Mouse (Mus musculus) ES-E14 (cell line): Measurements from ENCODE around the gene Cmc2. TPM values are rescaled to one million over a fixed set of nuclear protein-coding genes. Genes with fewer than 3 reads are reported as not detected.

Experiments
- DNase-seq: peaks from one replicate; pipeline ENCODE4 v3.0.0-alpha.2; 2013; ENCODE audit warnings: low read depth, low spot score
- H3K27ac ChIP-seq: 2 replicates; pipeline ENCODE4 v1.5.1; 2012; ENCODE audit warnings: low read depth, mild to moderate bottlenecking, low read length, moderate library complexity, mixed read lengths; ENCODE audit not compliant: poor library complexity, insufficient read depth, severe bottlenecking
- H3K36me3 ChIP-seq: 2 replicates; pipeline ENCODE4 v1.6.1; 2012; ENCODE audit warnings: mild to moderate bottlenecking, low read length, moderate library complexity, mixed read lengths; ENCODE audit not compliant: control insufficient read depth, poor library complexity, insufficient read depth, severe bottlenecking
- H3K4me1 ChIP-seq, 2 experiments: fragments of 150-350 bp in 1 of 2; sonication (generic) in 1 of 2; 2 replicates each; pipeline ENCODE4 v1.6.1; 2012; ENCODE audit warnings: low read length in 2 of 2, mild to moderate bottlenecking in 1 of 2, mixed read lengths in 1 of 2; ENCODE audit not compliant: control insufficient read depth in 2 of 2, insufficient read depth in 2 of 2, poor library complexity in 1 of 2
- H3K4me3 ChIP-seq, 2 experiments: fragments of 150-350 bp in 1 of 2; sonication (generic) in 1 of 2; 2 replicates each; pipeline ENCODE4 v1.5.1; 2012; ENCODE audit warnings: low read length in 2 of 2, low read depth in 1 of 2, mild to moderate bottlenecking in 1 of 2, mixed read lengths in 1 of 2; ENCODE audit not compliant: insufficient read depth in 1 of 2, poor library complexity in 1 of 2, severe bottlenecking in 1 of 2
- H3K9ac ChIP-seq: 2 replicates; pipeline ENCODE4 v1.6.1; 2012; ENCODE audit warnings: low read depth, mild to moderate bottlenecking, low read length, mixed read lengths; ENCODE audit not compliant: poor library complexity, insufficient read depth, severe bottlenecking
- H3K9me3 ChIP-seq: fragments of 150-350 bp; sonication (generic); 2 replicates; pipeline ENCODE4 v1.6.1; 2012; ENCODE audit warnings: low read depth, mild to moderate bottlenecking, low read length; ENCODE audit not compliant: control insufficient read depth, insufficient read depth
- CHD2 ChIP-seq: IDR thresholded peaks from 2 replicates; pipeline ENCODE4 v1.6.1; 2014; ENCODE audit warnings: mild to moderate bottlenecking, low read depth, low read length, inconsistent platforms
- HCFC1 ChIP-seq: IDR thresholded peaks from 2 replicates; pipeline ENCODE4 v1.6.1; 2012; ENCODE audit warnings: low read length, inconsistent platforms, borderline replicate concordance; ENCODE audit not compliant: insufficient read depth
- MAFK ChIP-seq: IDR thresholded peaks from 2 replicates; pipeline ENCODE4 v1.6.1; 2014; ENCODE audit warnings: mild to moderate bottlenecking, low read depth, low read length, inconsistent platforms; ENCODE audit not compliant: insufficient read depth
- ZC3H11A ChIP-seq: IDR thresholded peaks from 2 replicates; pipeline ENCODE4 v1.6.1; 2012; ENCODE audit warnings: low read depth, mild to moderate bottlenecking, inconsistent platforms, low read length, borderline replicate concordance
- ZNF384 ChIP-seq: IDR thresholded peaks from 2 replicates; pipeline ENCODE4 v1.6.1; 2012; ENCODE audit warnings: low read depth, low read length, inconsistent platforms
- in situ Hi-C, 2 experiments: fragments of 600-800 bp; cut with MboI; formaldehyde crosslinking; loops; one replicate each; pipeline ENCODE4 v1.15.1; 2025; ENCODE audit warnings: low sequenced_read_pairs in 2 of 2, inconsistent platforms in 1 of 2; ENCODE audit not compliant: unreplicated experiment in 2 of 2
- total RNA-seq: library from RNA; depleted of rRNA; stranded (reverse); fragments of 300-350 nt; gene quantifications from 2 replicates; pipeline ENCODE4 v1.2.3, GENCODE M21; 2012

Cmc2 gene
- total RNA-seq, 1 experiment, result 33.4 TPM

DNA sequence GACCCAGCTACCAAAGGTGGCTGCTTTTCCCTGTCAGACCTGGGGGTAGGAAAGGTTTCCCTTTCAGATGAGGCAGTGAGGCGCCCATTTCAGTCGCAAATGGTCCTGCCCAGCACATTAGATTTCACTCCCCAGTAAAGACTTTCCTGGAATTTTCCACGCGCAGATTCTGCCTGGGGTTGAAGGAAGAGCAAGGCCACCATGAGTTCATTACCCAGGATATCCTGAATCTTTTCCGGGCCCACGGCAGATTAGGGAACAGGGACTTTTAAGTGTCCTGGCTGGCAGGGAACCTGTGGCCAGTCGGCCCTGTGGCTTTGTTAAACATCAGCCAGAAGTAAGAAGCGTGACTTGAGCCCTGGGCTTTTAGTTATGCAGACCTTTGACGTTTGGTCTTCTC lies 53.9 kb downstream of the Cmc2 start:
- Histone ChIP-seq H3K27ac (no peak overlapping the region), H3K9ac (no peak overlapping the region), H3K36me3 (no peaks in the 10 kb centered on the region), H3K4me1 (no peaks in the 10 kb centered on the region), H3K4me3 (no peak overlapping the region), H3K9me3 (no peaks in the 10 kb centered on the region)
- no peak for DNase-seq
- in situ Hi-C loops, result no loop called here
- no peak for TF ChIP-seq HCFC1
- TF ChIP-seq ZNF384, result no peak
- no peak for TF ChIP-seq ZC3H11A
- no peak for TF ChIP-seq MAFK
- TF ChIP-seq CHD2, result no peak

- H3K27ac ChIP-seq, result no peak overlapping the region
- no peaks in the 10 kb centered on the region for H3K9me3 ChIP-seq
- no peak overlapping the region for H3K4me3 ChIP-seq
- TF ChIP-seq ZC3H11A, result peak; percentile 21; the same call in 1 of the 2 replicates
- no peak for TF ChIP-seq ZNF384
- H3K4me1 ChIP-seq, result no peaks in the 10 kb centered on the region
- peak; percentile 60 for DNase-seq
- in situ Hi-C loops, result no loop called here
- H3K9ac ChIP-seq, result no peak overlapping the region
- no peaks in the 10 kb centered on the region for H3K36me3 ChIP-seq
Measured at GRCm38 (mm10) chr8:116866118-116866903, 54.9 kb downstream of the Cmc2 start.

GRCm38 (mm10) chr8:116864514-116864913 lies 56.7 kb downstream of the Cmc2 start:
- in situ Hi-C loops, result no loop called here
- Histone ChIP-seq H3K9me3 (no peaks in the 10 kb centered on the region), H3K4me1 (no peaks in the 10 kb centered on the region), H3K4me3 (no peak overlapping the region), H3K9ac (no peak overlapping the region), H3K36me3 (no peaks in the 10 kb centered on the region), H3K27ac (no peak overlapping the region)
- no peak for DNase-seq
- TF ChIP-seq ZNF384, result no peak
- TF ChIP-seq MAFK, result no peak
- TF ChIP-seq CHD2, result no peak
- TF ChIP-seq HCFC1, result no peak
- TF ChIP-seq ZC3H11A, result no peak

- Histone ChIP-seq H3K4me3 (no peak overlapping the region), H3K36me3 (no peaks in the 10 kb centered on the region), H3K27ac (no peak overlapping the region), H3K9me3 (no peaks in the 10 kb centered on the region), H3K9ac (no peak overlapping the region), H3K4me1 (no peaks in the 10 kb centered on the region)
- in situ Hi-C loops, result no loop called here
- TF ChIP-seq HCFC1 (no peak), ZNF384 (no peak), MAFK (no peak), CHD2 (no peak), ZC3H11A (no peak)
- no peak for DNase-seq
Measured at GRCm38 (mm10) chr8:116864022-116864387, 57.2 kb downstream of the Cmc2 start.

DNA sequence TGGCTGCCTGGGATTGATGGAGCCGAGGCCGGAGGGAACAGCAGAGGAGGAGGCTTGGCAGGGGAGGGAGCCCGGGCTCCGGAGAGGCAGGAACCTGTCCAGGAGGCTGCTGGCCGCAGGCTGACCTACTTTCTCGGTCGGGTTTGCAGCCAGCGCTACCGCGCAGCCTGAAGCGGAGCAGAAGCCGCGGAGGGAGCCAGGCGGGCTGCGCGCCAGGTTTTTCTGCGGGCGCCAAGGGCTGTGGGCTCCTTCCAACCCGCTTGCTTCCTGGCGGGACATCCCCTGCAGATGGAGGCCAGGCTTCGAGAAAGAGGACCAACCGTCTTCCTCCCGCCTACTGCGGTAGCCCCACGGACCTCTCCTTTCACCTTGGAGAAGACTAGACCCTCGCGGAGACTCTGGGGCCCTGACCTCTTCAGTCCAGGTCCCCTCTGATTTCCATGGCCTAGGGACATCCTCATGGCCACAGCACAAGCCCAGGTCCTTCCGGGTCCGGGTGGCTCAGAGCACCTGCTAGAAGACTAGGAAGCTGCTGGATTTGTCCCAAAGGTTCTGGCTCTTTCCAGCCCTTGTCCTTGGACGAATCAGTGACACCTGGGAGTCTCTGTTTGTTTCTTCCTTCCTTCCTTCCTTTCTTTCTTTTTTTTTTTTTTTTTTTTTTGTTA lies 57.8 kb downstream of the Cmc2 start:
- H3K36me3 ChIP-seq, result no peaks in the 10 kb centered on the region
- no peak overlapping the region for H3K27ac ChIP-seq
- peak overlapping the region; percentile 6 for H3K9ac ChIP-seq
- no peaks in the 10 kb centered on the region for H3K9me3 ChIP-seq
- no peak for DNase-seq
- H3K4me1 ChIP-seq, result no peaks in the 10 kb centered on the region
- peak overlapping the region; percentile 65 to 69 for H3K4me3 ChIP-seq
- TF ChIP-seq HCFC1, result no peak
- no peak for TF ChIP-seq MAFK
- TF ChIP-seq CHD2, result no peak
- TF ChIP-seq ZNF384, result no peak
- no peak for TF ChIP-seq ZC3H11A
- in situ Hi-C loops, result no loop called here
